Mouse (Mus musculus) midbrain, embryonic 15.5 days (tissue): ENCODE results near the gene Hspb2. TPM values are rescaled to one million over a fixed set of nuclear protein-coding genes. Genes with fewer than 3 reads are reported as not detected.

Experiments used
- ATAC-seq: fragments of 200-750 bp; cut with Nextera tagmentation; replicated peaks from 2 replicates; pipeline ENCODE4 v1.8.0; 2017; ENCODE audit warnings: moderate TSS enrichment
- H3K27ac ChIP-seq: fragments of 300-500 bp; sonication (generic); 2 replicates; pipeline ENCODE4 v1.5.1; 2015; ENCODE audit warnings: mild to moderate bottlenecking, inconsistent platforms
- H3K27me3 ChIP-seq: fragments of 300-500 bp; sonication (generic); replicated peaks from 2 replicates; pipeline ENCODE4 v1.6.1; 2015; ENCODE audit warnings: inconsistent platforms
- H3K36me3 ChIP-seq: fragments of 300-500 bp; sonication (generic); replicated peaks from 2 replicates; pipeline ENCODE4 v1.6.1; 2015; ENCODE audit warnings: inconsistent platforms
- H3K4me1 ChIP-seq: fragments of 300-500 bp; sonication (generic); 2 replicates; pipeline ENCODE4 v1.6.1; 2015; ENCODE audit warnings: inconsistent platforms
- H3K4me2 ChIP-seq: fragments of 300-500 bp; sonication (generic); 2 replicates; pipeline ENCODE4 v1.6.1; 2015; ENCODE audit warnings: inconsistent platforms, mild to moderate bottlenecking, moderate library complexity
- H3K4me3 ChIP-seq: fragments of 300-500 bp; sonication (generic); 2 replicates; pipeline ENCODE4 v1.5.1; 2015; ENCODE audit warnings: mild to moderate bottlenecking, inconsistent platforms
- H3K9ac ChIP-seq: fragments of 300-500 bp; sonication (generic); 2 replicates; pipeline ENCODE4 v1.6.1; 2015; ENCODE audit warnings: mild to moderate bottlenecking, inconsistent platforms
- H3K9me3 ChIP-seq: fragments of 300-500 bp; sonication (generic); 2 replicates; pipeline ENCODE4 v1.6.1; 2016; ENCODE audit warnings: inconsistent platforms
- WGBS: fragments of 180-500 bp; shearing (Covaris S2); methylation state at CpG from one replicate; pipeline ENCODE4 v1.1.7; 2015; ENCODE audit warnings: mixed read lengths; 5-methylcytosine and 5-hydroxymethylcytosine counted together
- polyA plus RNA-seq: library from polyadenylated mRNA; unstranded; fragments of >200 nt; fragmentation: Nextera tagmentation; extraction: Ambion mirVana; gene quantifications from 2 replicates; pipeline ENCODE4 v1.2.1, GENCODE M21; 2015

Hspb2 gene
- polyA plus RNA-seq: 0.87 and 1.1 TPM in 2 replicates

- Histone ChIP-seq H3K4me3 (no peak within 1 kb of the TSS), H3K27me3 (no peaks in the 10 kb centered on the region; the same call in 1 of the 2 replicates), H3K36me3 (no peaks in the 10 kb centered on the region), H3K27ac (no peak within 1 kb of the TSS), H3K9ac (no peak within 1 kb of the TSS), H3K4me1 (no peaks in the 10 kb centered on the region), H3K4me2 (no peak within 1 kb of the TSS), H3K9me3 (no peaks in the 10 kb centered on the region)
- no peak for ATAC-seq
- WGBS: 75% methylated on average over 14 of the region's 14 CpGs
These were observed at the start of gene Hspb2 for GRCm38 (mm10) chr9:50752054-50752602. Hspb2 (minus strand) TSS chr9:50752354.

- 65% methylated on average over 2 of the region's 2 CpGs for WGBS
- H3K4me1 ChIP-seq: no peaks in the 10 kb centered on the region
- H3K4me3 ChIP-seq: no peak overlapping the region
- peaks cover 27% of the 10 kb centered on the region; the same call in 1 of the 2 replicates for H3K36me3 ChIP-seq
- H3K9ac ChIP-seq: no peak overlapping the region
- no peaks in the 10 kb centered on the region for H3K27me3 ChIP-seq
- no peak overlapping the region for H3K27ac ChIP-seq
- H3K4me2 ChIP-seq: no peak overlapping the region
- no peak for ATAC-seq
- no peaks in the 10 kb centered on the region for H3K9me3 ChIP-seq
These were observed 48.8 kb upstream of the Hspb2 start for GRCm38 (mm10) chr9:50800985-50801384.

GRCm38 (mm10) chr9:50798368-50798767, 46.2 kb upstream of the Hspb2 start:
- no peak for ATAC-seq
- H3K9ac ChIP-seq: no peak overlapping the region
- WGBS: 87% methylated on average over 5 of the region's 5 CpGs
- H3K36me3 ChIP-seq: peaks cover 10% of the 10 kb centered on the region; the same call in 1 of the 2 replicates
- no peaks in the 10 kb centered on the region for H3K27me3 ChIP-seq
- H3K4me2 ChIP-seq: no peak overlapping the region
- no peaks in the 10 kb centered on the region for H3K4me1 ChIP-seq
- no peak overlapping the region for H3K27ac ChIP-seq
- H3K9me3 ChIP-seq: no peaks in the 10 kb centered on the region
- H3K4me3 ChIP-seq: no peak overlapping the region

GRCm38 (mm10) chr9:50797641-50798040, 45.5 kb upstream of the Hspb2 start:
- no peak for ATAC-seq
- WGBS: 96% methylated on average over 7 of the region's 7 CpGs

GRCm38 (mm10) chr9:50796776-50797175, 44.6 kb upstream of the Hspb2 start:
- Histone ChIP-seq H3K4me2 (no peak overlapping the region), H3K9ac (no peak overlapping the region), H3K27me3 (no peaks in the 10 kb centered on the region), H3K4me3 (no peak overlapping the region), H3K9me3 (no peaks in the 10 kb centered on the region), H3K27ac (no peak overlapping the region), H3K4me1 (no peaks in the 10 kb centered on the region), H3K36me3 (peaks cover 8% of the 10 kb centered on the region)
- 93% methylated on average over 8 of the region's 8 CpGs for WGBS
- ATAC-seq: no peak

More at GRCm38 (mm10) chr9:50797641-50798040, 45.5 kb upstream of the Hspb2 start:
- H3K27ac ChIP-seq: no peak overlapping the region
- H3K4me1 ChIP-seq: no peaks in the 10 kb centered on the region
- peaks cover 5% of the 10 kb centered on the region; the same call in 1 of the 2 replicates for H3K36me3 ChIP-seq
- no peak overlapping the region for H3K4me3 ChIP-seq
- no peaks in the 10 kb centered on the region for H3K27me3 ChIP-seq
- no peaks in the 10 kb centered on the region for H3K9me3 ChIP-seq
- no peak overlapping the region for H3K4me2 ChIP-seq
- no peak overlapping the region for H3K9ac ChIP-seq

- H3K4me3 ChIP-seq: no peak overlapping the region
- no peak overlapping the region for H3K9ac ChIP-seq
- H3K27ac ChIP-seq: no peak overlapping the region
- no peak for ATAC-seq
- WGBS: 94% methylated on average over 3 of the region's 3 CpGs
- no peaks in the 10 kb centered on the region for H3K4me1 ChIP-seq
- no peaks in the 10 kb centered on the region for H3K27me3 ChIP-seq
- no peak overlapping the region for H3K4me2 ChIP-seq
- no peaks in the 10 kb centered on the region for H3K9me3 ChIP-seq
- H3K36me3 ChIP-seq: peaks cover 19% of the 10 kb centered on the region
These were observed 43.1 kb upstream of the Hspb2 start for GRCm38 (mm10) chr9:50795266-50795665.

GRCm38 (mm10) chr9:50782155-50782554, 30.0 kb upstream of the Hspb2 start:
- Histone ChIP-seq H3K27ac (no peak overlapping the region), H3K4me3 (no peak overlapping the region), H3K9me3 (no peaks in the 10 kb centered on the region), H3K9ac (no peak overlapping the region), H3K4me1 (no peaks in the 10 kb centered on the region), H3K4me2 (no peak overlapping the region), H3K36me3 (peaks cover 53% of the 10 kb centered on the region), H3K27me3 (no peaks in the 10 kb centered on the region)
- WGBS: 71% methylated on average over 2 of the region's 2 CpGs
- no peak for ATAC-seq

GRCm38 (mm10) chr9:50776162-50776760, 24.1 kb upstream of the Hspb2 start:
- no peaks in the 10 kb centered on the region for H3K9me3 ChIP-seq
- peaks cover 14% of the 10 kb centered on the region; the same call in 1 of the 2 replicates for H3K36me3 ChIP-seq
- H3K4me3 ChIP-seq: peak overlapping the region; percentile 64
- H3K27ac ChIP-seq: peak overlapping the region; percentile 94; the same call in 1 of the 2 replicates
- ATAC-seq: no peak
- peak overlapping the region; percentile 80 for H3K4me2 ChIP-seq
- H3K4me1 ChIP-seq: peaks cover 27% of the 10 kb centered on the region
- no peaks in the 10 kb centered on the region for H3K27me3 ChIP-seq
- WGBS: 66% methylated on average over 11 of the region's 11 CpGs
- peak overlapping the region; percentile 88 for H3K9ac ChIP-seq

- Histone ChIP-seq H3K4me1 (peaks cover 27% of the 10 kb centered on the region), H3K4me2 (peak overlapping the region; percentile 80), H3K9me3 (no peaks in the 10 kb centered on the region), H3K27me3 (no peaks in the 10 kb centered on the region), H3K4me3 (peak overlapping the region; percentile 64), H3K27ac (peak overlapping the region; percentile 94), H3K9ac (peak overlapping the region; percentile 88), H3K36me3 (peaks cover 8% of the 10 kb centered on the region; the same call in 1 of the 2 replicates)
- WGBS: under 1% methylated on average over 30 of the region's 30 CpGs
- peak; percentile 81 for ATAC-seq
These were observed 23.5 kb upstream of the Hspb2 start for GRCm38 (mm10) chr9:50775662-50776126.

- ATAC-seq: peak; percentile 81
- Histone ChIP-seq H3K9me3 (no peaks in the 10 kb centered on the region), H3K4me1 (peaks cover 27% of the 10 kb centered on the region), H3K4me2 (peak within 1 kb of the TSS; percentile 80), H3K36me3 (peaks cover 3% of the 10 kb centered on the region; the same call in 1 of the 2 replicates), H3K27ac (peak within 1 kb of the TSS; percentile 94), H3K4me3 (peak within 1 kb of the TSS; percentile 64), H3K9ac (peak within 1 kb of the TSS; percentile 88), H3K27me3 (no peaks in the 10 kb centered on the region)
- under 1% methylated on average over 51 of the region's 51 CpGs for WGBS
These were observed 22.9 kb upstream of the Hspb2 start, which contains the start of the genes Alg9 and 1110032A03Rik for GRCm38 (mm10) chr9:50774991-50775612. Alg9 (plus strand) TSS chr9:50775019. 1110032A03Rik (minus strand) TSS chr9:50775520.

- ATAC-seq: no peak
- Histone ChIP-seq H3K27ac (peak overlapping the region; percentile 94), H3K27me3 (no peaks in the 10 kb centered on the region), H3K4me2 (peak overlapping the region; percentile 80), H3K9ac (no peak overlapping the region; the same call in 1 of the 2 replicates), H3K4me1 (peaks cover 37% of the 10 kb centered on the region), H3K4me3 (peak overlapping the region; percentile 64), H3K36me3 (0 out of 2 replicates have a peak, but pooled peaks cover 3% of the 10 kb centered on the region), H3K9me3 (no peaks in the 10 kb centered on the region)
- WGBS: 75% methylated on average over 4 of the region's 4 CpGs
These were observed 21.9 kb upstream of the Hspb2 start for GRCm38 (mm10) chr9:50774026-50774462.

GRCm38 (mm10) chr9:50770011-50770410, 17.9 kb upstream of the Hspb2 start:
- 83% methylated on average over 2 of the region's 2 CpGs for WGBS
- H3K4me1 ChIP-seq: peaks cover 41% of the 10 kb centered on the region
- no peak overlapping the region for H3K4me2 ChIP-seq
- no peak overlapping the region for H3K27ac ChIP-seq
- no peaks in the 10 kb centered on the region for H3K9me3 ChIP-seq
- no peaks in the 10 kb centered on the region for H3K27me3 ChIP-seq
- H3K36me3 ChIP-seq: no peaks in the 10 kb centered on the region
- no peak overlapping the region for H3K9ac ChIP-seq
- no peak for ATAC-seq
- H3K4me3 ChIP-seq: no peak overlapping the region
